Comparison of ENCODE assay signal across 9 mouse cellular contexts in the genomic region with DNA sequence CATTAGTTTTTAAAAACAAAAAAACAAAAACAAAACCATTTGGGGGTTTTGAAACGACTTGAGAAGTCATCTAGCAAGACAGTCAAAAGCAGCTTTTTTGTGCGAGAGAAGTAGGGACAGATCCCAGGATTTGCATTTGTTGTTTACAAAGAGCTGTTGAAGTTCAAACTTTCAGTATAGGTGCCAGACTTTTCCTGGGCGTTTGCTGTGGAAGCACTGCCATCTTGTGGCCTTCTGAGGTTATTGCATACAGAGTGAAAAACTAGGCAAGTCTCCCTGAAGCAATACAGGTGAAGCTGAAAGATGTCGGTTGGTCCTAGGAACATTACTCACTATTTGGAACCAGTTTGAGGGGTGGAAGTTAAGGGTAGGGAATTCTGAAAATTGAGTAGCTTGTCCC.
DNase-seq lines count a peak whose midpoint lies in the region; ATAC-seq and TF ChIP-seq lines count a peak whose summit lies in the region.
"Had no signal": no experiment of that assay in that cellular context is flagged by ENCODE, and none has a peak within 500 bp of the region (broad histone marks: within the 10 kb centered on the region; RNA-seq: fewer than 3 reads in every experiment).

No protein-coding gene starts in this region.

- no peaks in the 10 kb centered on the region for H3K4me1 ChIP-seq in hindbrain, postnatal 0 days (ENCODE audit: insufficient read depth, low read length)
- H3K4me1 ChIP-seq: heart, embryonic 15.5 days had no signal

- H3K27ac ChIP-seq in hindbrain, postnatal 0 days = no peak overlapping the region
- H3K27ac ChIP-seq: heart, embryonic 15.5 days had no signal

- H3K4me2 ChIP-seq in hindbrain, postnatal 0 days (ENCODE audit: low read depth, low read length) = no peak overlapping the region
- H3K4me2 ChIP-seq: heart, embryonic 15.5 days had no signal

- no peaks in the 10 kb centered on the region for H3K36me3 ChIP-seq in hindbrain, postnatal 0 days (ENCODE audit: insufficient read depth, low read length)
- H3K36me3 ChIP-seq: heart, embryonic 15.5 days had no signal

- H3K9ac ChIP-seq in hindbrain, postnatal 0 days (replicated peaks; ENCODE audit: low read length) = no peak overlapping the region
- H3K9ac ChIP-seq: heart, embryonic 15.5 days had no signal

- peak; percentile 90 for TF ChIP-seq CTCF in hindbrain, postnatal 0 days (IDR thresholded peaks at IDR 0.05; ENCODE audit: low read depth)

- H3K4me3 ChIP-seq in hindbrain, postnatal 0 days (ENCODE audit: low read length) = no peak overlapping the region
- H3K4me3 ChIP-seq: heart, embryonic 15.5 days had no signal

- WGBS in hindbrain, postnatal 0 days = 11% methylated on average over 4 of the region's 4 CpGs

- no peaks in the 10 kb centered on the region for H3K9me3 ChIP-seq in hindbrain, postnatal 0 days (ENCODE audit: low read length)
- H3K9me3 ChIP-seq: heart, embryonic 15.5 days had no signal

- no peaks in the 10 kb centered on the region for H3K27me3 ChIP-seq in hindbrain, postnatal 0 days (ENCODE audit: insufficient read depth, low read length)
- H3K27me3 ChIP-seq: heart, embryonic 15.5 days had no signal

- intact Hi-C loops in left cerebral cortex, postnatal 25 days (cut with DNase I) = loop anchor here (5.0 to 10.0 kb wide), 2 partner anchors 475 to 952 kb away; no protein-coding TSS in a partner anchor

- peak; percentile 72 for DNase-seq in right cerebral cortex, adult 18-20 months
- no peak for DNase-seq in right cerebral cortex, postnatal 14 days
- peak; percentile 70 for DNase-seq in adrenal gland, postnatal 10 days
- peak; percentile 45 for DNase-seq in embryo, embryonic 11.5 days (ENCODE audit: low read depth, low spot score)
- DNase-seq in hindbrain, postnatal 0 days (ENCODE audit: low spot score) = peak; percentile 87
- peak; percentile 70 to 79 for DNase-seq in left cerebral cortex, postnatal 25 days (ENCODE audit: low spot score in 2 of 2)
- peak; percentile 30 to 31 for DNase-seq in natural killer cell, adult 2 months (ENCODE audit: low spot score in 2 of 2)

- 0 out of 2 replicates have a peak, but pooled peaks have one; percentile 55 for ATAC-seq in hindbrain, postnatal 0 days
- no peak for ATAC-seq in erythroid progenitor cell, adult 5-6 weeks (replicated peaks; ENCODE audit: low FRiP score, poor library complexity, severe bottlenecking)
